Mouse (Mus musculus): ENCODE measurements around the gene A730061H03Rik. TPM values are rescaled to one million over a fixed set of nuclear protein-coding genes. Genes with fewer than 3 reads are reported as not detected.

Gene A730061H03Rik
- polyA plus RNA-seq, 1 experiment = 2.3 TPM

GRCm38 (mm10) chr14:55571760-55572159 is 11.6 kb upstream of the A730061H03Rik start:
- Histone ChIP-seq H3K4me1 (ENCODE audit: control insufficient read depth, insufficient read depth, low read length) (peaks cover 14% of the 10 kb centered on the region), H3K36me3 (ENCODE audit: control insufficient read depth, insufficient read depth, low read length) (peaks cover 2% of the 10 kb centered on the region), H3K4me3 (ENCODE audit: control insufficient read depth, low read depth, low read length) (no peak overlapping the region), H3K27me3 (ENCODE audit: control insufficient read depth, insufficient read depth, low read length) (no peaks in the 10 kb centered on the region), H3K27ac (ENCODE audit: control insufficient read depth, insufficient read depth, low read depth, low read length) (no peak overlapping the region)
- TF ChIP-seq POLR2A (IDR thresholded peaks at IDR 0.05; ENCODE audit: control insufficient read depth, low read depth, low read length) (no peak), CTCF (IDR thresholded peaks at IDR 0.05; ENCODE audit: control insufficient read depth, insufficient read depth, insufficient replicate concordance, low read depth, low read length) (no peak)

GRCm38 (mm10) chr14:55570588-55570987 is 10.4 kb upstream of the A730061H03Rik start:
- Histone ChIP-seq H3K4me3 (ENCODE audit: control insufficient read depth, low read depth, low read length) (no peak overlapping the region), H3K36me3 (ENCODE audit: control insufficient read depth, insufficient read depth, low read length) (peaks cover 5% of the 10 kb centered on the region), H3K27ac (ENCODE audit: control insufficient read depth, insufficient read depth, low read depth, low read length) (no peak overlapping the region), H3K27me3 (ENCODE audit: control insufficient read depth, insufficient read depth, low read length) (no peaks in the 10 kb centered on the region), H3K4me1 (ENCODE audit: control insufficient read depth, insufficient read depth, low read length) (peaks cover 5% of the 10 kb centered on the region)
- TF ChIP-seq POLR2A (IDR thresholded peaks at IDR 0.05; ENCODE audit: control insufficient read depth, low read depth, low read length) (no peak), CTCF (IDR thresholded peaks at IDR 0.05; ENCODE audit: control insufficient read depth, insufficient read depth, insufficient replicate concordance, low read depth, low read length) (no peak)

GRCm38 (mm10) chr14:55567496-55567895 is 7.3 kb upstream of the A730061H03Rik start:
- Histone ChIP-seq H3K27me3 (ENCODE audit: control insufficient read depth, insufficient read depth, low read length) (no peaks in the 10 kb centered on the region), H3K4me1 (ENCODE audit: control insufficient read depth, insufficient read depth, low read length) (no peaks in the 10 kb centered on the region), H3K36me3 (ENCODE audit: control insufficient read depth, insufficient read depth, low read length) (peaks cover 11% of the 10 kb centered on the region), H3K27ac (ENCODE audit: control insufficient read depth, insufficient read depth, low read depth, low read length) (no peak overlapping the region), H3K4me3 (ENCODE audit: control insufficient read depth, low read depth, low read length) (no peak overlapping the region)
- TF ChIP-seq CTCF (IDR thresholded peaks at IDR 0.05; ENCODE audit: control insufficient read depth, insufficient read depth, insufficient replicate concordance, low read depth, low read length) = no peak
- TF ChIP-seq POLR2A (IDR thresholded peaks at IDR 0.05; ENCODE audit: control insufficient read depth, low read depth, low read length) = no peak

GRCm38 (mm10) chr14:55565748-55566147 is 5.5 kb upstream of the A730061H03Rik start:
- H3K36me3 ChIP-seq (ENCODE audit: control insufficient read depth, insufficient read depth, low read length) = peaks cover 11% of the 10 kb centered on the region
- H3K27ac ChIP-seq (ENCODE audit: control insufficient read depth, insufficient read depth, low read depth, low read length) = no peak overlapping the region
- H3K4me3 ChIP-seq (ENCODE audit: control insufficient read depth, low read depth, low read length) = no peak overlapping the region
- H3K4me1 ChIP-seq (ENCODE audit: control insufficient read depth, insufficient read depth, low read length) = peaks cover 12% of the 10 kb centered on the region
- TF ChIP-seq CTCF (IDR thresholded peaks at IDR 0.05; ENCODE audit: control insufficient read depth, insufficient read depth, insufficient replicate concordance, low read depth, low read length) (no peak), POLR2A (IDR thresholded peaks at IDR 0.05; ENCODE audit: control insufficient read depth, low read depth, low read length) (no peak)
- no peaks in the 10 kb centered on the region for H3K27me3 ChIP-seq (ENCODE audit: control insufficient read depth, insufficient read depth, low read length)

- peaks cover 11% of the 10 kb centered on the region for H3K36me3 ChIP-seq (ENCODE audit: control insufficient read depth, insufficient read depth, low read length)
These were observed 3.0 kb upstream of the A730061H03Rik start for GRCm38 (mm10) chr14:55563249-55563648.

GRCm38 (mm10) chr14:55561860-55562259 is 1.7 kb upstream of the A730061H03Rik start:
- TF ChIP-seq POLR2A (IDR thresholded peaks at IDR 0.05; ENCODE audit: control insufficient read depth, low read depth, low read length) (no peak), CTCF (IDR thresholded peaks at IDR 0.05; ENCODE audit: control insufficient read depth, insufficient read depth, insufficient replicate concordance, low read depth, low read length) (no peak)
- Histone ChIP-seq H3K4me1 (ENCODE audit: control insufficient read depth, insufficient read depth, low read length) (peaks cover 12% of the 10 kb centered on the region), H3K4me3 (ENCODE audit: control insufficient read depth, low read depth, low read length) (peak overlapping the region; percentile 89), H3K36me3 (ENCODE audit: control insufficient read depth, insufficient read depth, low read length) (peaks cover 9% of the 10 kb centered on the region), H3K27ac (ENCODE audit: control insufficient read depth, insufficient read depth, low read depth, low read length) (no peak overlapping the region; the same call in 1 of the 2 replicates), H3K27me3 (ENCODE audit: control insufficient read depth, insufficient read depth, low read length) (no peaks in the 10 kb centered on the region)

More at GRCm38 (mm10) chr14:55563249-55563648, 3.0 kb upstream of the A730061H03Rik start:
- Histone ChIP-seq H3K4me3 (ENCODE audit: control insufficient read depth, low read depth, low read length) (no peak overlapping the region), H3K4me1 (ENCODE audit: control insufficient read depth, insufficient read depth, low read length) (peaks cover 12% of the 10 kb centered on the region), H3K27me3 (ENCODE audit: control insufficient read depth, insufficient read depth, low read length) (no peaks in the 10 kb centered on the region), H3K27ac (ENCODE audit: control insufficient read depth, insufficient read depth, low read depth, low read length) (no peak overlapping the region; the same call in 1 of the 2 replicates)
- TF ChIP-seq POLR2A (IDR thresholded peaks at IDR 0.05; ENCODE audit: control insufficient read depth, low read depth, low read length) = no peak
- no peak for TF ChIP-seq CTCF (IDR thresholded peaks at IDR 0.05; ENCODE audit: control insufficient read depth, insufficient read depth, insufficient replicate concordance, low read depth, low read length)

GRCm38 (mm10) chr14:55559799-55560201 is 406 bp downstream of the A730061H03Rik start, which contains the start of gene Dcaf11:
Dcaf11 (plus strand) TSS chr14:55560006.
- Histone ChIP-seq H3K27me3 (ENCODE audit: control insufficient read depth, insufficient read depth, low read length) (no peaks in the 10 kb centered on the region), H3K36me3 (ENCODE audit: control insufficient read depth, insufficient read depth, low read length) (peaks cover 6% of the 10 kb centered on the region), H3K27ac (ENCODE audit: control insufficient read depth, insufficient read depth, low read depth, low read length) (peak within 1 kb of the TSS; percentile 96), H3K4me3 (ENCODE audit: control insufficient read depth, low read depth, low read length) (peak within 1 kb of the TSS; percentile 89), H3K4me1 (ENCODE audit: control insufficient read depth, insufficient read depth, low read length) (peaks cover 12% of the 10 kb centered on the region)
- TF ChIP-seq CTCF (IDR thresholded peaks at IDR 0.05; ENCODE audit: control insufficient read depth, insufficient read depth, insufficient replicate concordance, low read depth, low read length) (0 out of 2 replicates have a peak, but pooled peaks have one; percentile 7), POLR2A (IDR thresholded peaks at IDR 0.05; ENCODE audit: control insufficient read depth, low read depth, low read length) (peak; percentile 68)

Data from testis, adult 2 months (tissue).